Comparison of ENCODE assay signal across 7 mouse cellular contexts in genomic region chr5:142960775-142961271, GRCm38 (mm10). TPM values are rescaled to one million over a fixed set of nuclear protein-coding genes. Genes with fewer than 3 reads are reported as not detected.
DNase-seq lines count a peak whose midpoint lies in the region; ATAC-seq and TF ChIP-seq lines count a peak whose summit lies in the region.

No protein-coding gene starts in this region.

- peak overlapping the region; percentile 96 for H3K9ac ChIP-seq in lung, embryonic 14.5 days
- H3K9ac ChIP-seq in forebrain, postnatal 0 days = peak overlapping the region; percentile 98
- peak overlapping the region; percentile 96 for H3K9ac ChIP-seq in kidney, embryonic 16.5 days (replicated peaks; ENCODE audit: low read length)
- H3K9ac ChIP-seq in midbrain, embryonic 11.5 days (ENCODE audit: low read length) = peak overlapping the region; percentile 98

- WGBS in lung, embryonic 14.5 days = 1% methylated on average over 58 of the region's 59 CpGs
- WGBS in forebrain, postnatal 0 days = 3% methylated on average over 59 of the region's 59 CpGs
- under 1% methylated on average over 59 of the region's 59 CpGs for WGBS in kidney, embryonic 16.5 days
- under 1% methylated on average over 59 of the region's 59 CpGs for WGBS in midbrain, embryonic 11.5 days

- H3K36me3 ChIP-seq in lung, embryonic 14.5 days (ENCODE audit: insufficient read depth) = peaks cover 2% of the 10 kb centered on the region; the same call in 1 of the 2 replicates
- no peaks in the 10 kb centered on the region for H3K36me3 ChIP-seq in forebrain, postnatal 0 days (ENCODE audit: insufficient read depth)
- H3K36me3 ChIP-seq in kidney, embryonic 16.5 days (ENCODE audit: insufficient read depth, low read length) = 0 out of 2 replicates have a peak, but pooled peaks cover under 1% of the 10 kb centered on the region
- H3K36me3 ChIP-seq in midbrain, embryonic 11.5 days (ENCODE audit: control insufficient read depth, insufficient read depth, low read length) = no peaks in the 10 kb centered on the region; the same call in 1 of the 2 replicates

- TF ChIP-seq CTCF in lung, embryonic 14.5 days (IDR thresholded peaks at IDR 0.05; ENCODE audit: low read depth) = no peak
- no peak for TF ChIP-seq CTCF in forebrain, postnatal 0 days (IDR thresholded peaks at IDR 0.05; ENCODE audit: low read depth)

- peak overlapping the region; percentile 99 for H3K27ac ChIP-seq in lung, embryonic 14.5 days (ENCODE audit: low read depth)
- peak overlapping the region; percentile 94 for H3K27ac ChIP-seq in forebrain, postnatal 0 days (ENCODE audit: low read depth, low read length)
- H3K27ac ChIP-seq in kidney, embryonic 16.5 days (ENCODE audit: low read length) = peak overlapping the region; percentile 97
- peak overlapping the region; percentile 98 for H3K27ac ChIP-seq in midbrain, embryonic 11.5 days (ENCODE audit: low read depth, low read length)

- DNase-seq in lung, embryonic 14.5 days = peak; percentile 65
- DNase-seq in lung, adult 18-20 months = no peak
- peak; percentile 50 for DNase-seq in brain, adult 2 months (ENCODE audit: low read depth, low spot score)
- DNase-seq in forebrain, postnatal 0 days = peak; percentile 60
- peak; percentile 92 for DNase-seq in midbrain, embryonic 11.5 days (ENCODE audit: low spot score, missing footprints)
- no peak for DNase-seq in cerebellum, adult 8-10 months

- H3K4me2 ChIP-seq in lung, embryonic 14.5 days = peak overlapping the region; percentile 89
- H3K4me2 ChIP-seq in forebrain, postnatal 0 days (ENCODE audit: low read depth) = peak overlapping the region; percentile 89
- H3K4me2 ChIP-seq in kidney, embryonic 16.5 days (replicated peaks; ENCODE audit: low read depth, low read length) = peak overlapping the region; percentile 83
- peak overlapping the region; percentile 91 for H3K4me2 ChIP-seq in midbrain, embryonic 11.5 days

- H3K4me3 ChIP-seq in lung, embryonic 14.5 days (ENCODE audit: low read depth, low read length) = peak overlapping the region; percentile 69
- peak overlapping the region; percentile 92 for H3K4me3 ChIP-seq in forebrain, postnatal 0 days (ENCODE audit: low read depth, low read length)
- H3K4me3 ChIP-seq in kidney, embryonic 16.5 days (ENCODE audit: low read length) = peak overlapping the region; percentile 86
- peak overlapping the region; percentile 91 for H3K4me3 ChIP-seq in midbrain, embryonic 11.5 days (ENCODE audit: low read depth, low read length)

- H3K27me3 ChIP-seq in lung, embryonic 14.5 days (ENCODE audit: insufficient read depth, low read length) = no peaks in the 10 kb centered on the region
- H3K27me3 ChIP-seq in forebrain, postnatal 0 days (ENCODE audit: insufficient read depth, low read length) = no peaks in the 10 kb centered on the region
- H3K27me3 ChIP-seq in kidney, embryonic 16.5 days (ENCODE audit: insufficient read depth, low read length) = no peaks in the 10 kb centered on the region
- no peaks in the 10 kb centered on the region for H3K27me3 ChIP-seq in midbrain, embryonic 11.5 days (ENCODE audit: control insufficient read depth, insufficient read depth, low read length)

- ATAC-seq in lung, embryonic 14.5 days (ENCODE audit: insufficient read depth) = no peak
- peak; percentile 23 for ATAC-seq in forebrain, postnatal 0 days
- ATAC-seq in kidney, embryonic 16.5 days (ENCODE audit: low FRiP score, low TSS enrichment) = no peak
- no peak for ATAC-seq in midbrain, embryonic 11.5 days (ENCODE audit: low FRiP score)

- H3K9me3 ChIP-seq in lung, embryonic 14.5 days (ENCODE audit: low read depth, low read length) = no peaks in the 10 kb centered on the region
- no peaks in the 10 kb centered on the region for H3K9me3 ChIP-seq in forebrain, postnatal 0 days (ENCODE audit: low read length)
- H3K9me3 ChIP-seq in kidney, embryonic 16.5 days (ENCODE audit: low read length) = no peaks in the 10 kb centered on the region
- no peaks in the 10 kb centered on the region for H3K9me3 ChIP-seq in midbrain, embryonic 11.5 days (ENCODE audit: control insufficient read depth, low read length)

- H3K4me1 ChIP-seq in lung, embryonic 14.5 days (ENCODE audit: insufficient read depth) = peaks cover 8% of the 10 kb centered on the region; the same call in 1 of the 2 replicates
- H3K4me1 ChIP-seq in forebrain, postnatal 0 days (ENCODE audit: insufficient read depth) = peaks cover 15% of the 10 kb centered on the region
- H3K4me1 ChIP-seq in kidney, embryonic 16.5 days (ENCODE audit: insufficient read depth, low read length) = peaks cover 28% of the 10 kb centered on the region
- peaks cover 24% of the 10 kb centered on the region for H3K4me1 ChIP-seq in midbrain, embryonic 11.5 days (ENCODE audit: control insufficient read depth, insufficient read depth, low read length)

RNA-seq across cellular contexts. Expression of gene Fscn1, which starts 0.7 kb away (rescaled TPM):
- 331 and 347 TPM in 2 replicates for polyA plus RNA-seq in lung, embryonic 14.5 days (2014; fragmentation: Nextera tagmentation; extraction: Ambion mirVana)
- 394 and 457 TPM in 2 replicates for total RNA-seq in forebrain, postnatal 0 days (2014; rRNA removed)
- 522 and 558 TPM in 2 replicates for polyA plus RNA-seq in forebrain, postnatal 0 days (2015; fragmentation: Nextera tagmentation; extraction: Ambion mirVana)
- 302 and 349 TPM in 2 replicates for polyA plus RNA-seq in kidney, embryonic 16.5 days (2015; fragmentation: Nextera tagmentation; extraction: Ambion mirVana)
- polyA plus RNA-seq in midbrain, embryonic 11.5 days (2014; fragmentation: Nextera tagmentation; extraction: Ambion mirVana) = 566 and 605 TPM in 2 replicates

RNA-seq across cellular contexts. Expression of gene Actb, which starts 54.3 kb away (rescaled TPM):
- 16,801 and 17,929 TPM in 2 replicates for polyA plus RNA-seq in lung, embryonic 14.5 days (2014; fragmentation: Nextera tagmentation; extraction: Ambion mirVana)
- total RNA-seq in forebrain, postnatal 0 days (2014; rRNA removed) = 5,288 and 5,744 TPM in 2 replicates
- 19,349 and 21,354 TPM in 2 replicates for polyA plus RNA-seq in forebrain, postnatal 0 days (2015; fragmentation: Nextera tagmentation; extraction: Ambion mirVana)
- polyA plus RNA-seq in kidney, embryonic 16.5 days (2015; fragmentation: Nextera tagmentation; extraction: Ambion mirVana) = 12,646 and 13,929 TPM in 2 replicates
- polyA plus RNA-seq in midbrain, embryonic 11.5 days (2014; fragmentation: Nextera tagmentation; extraction: Ambion mirVana) = 14,142 and 15,094 TPM in 2 replicates

Comparison
In these comparisons a context has a peak if more than half of its experiments do, and no peak if none do; other contexts are left out.
1. DNase-seq: peak in lung, embryonic 14.5 days (single experiment), brain, adult 2 months (single experiment), forebrain, postnatal 0 days (single experiment) and midbrain, embryonic 11.5 days (single experiment); none in lung, adult 18-20 months (0 of 2) and cerebellum, adult 8-10 months (single experiment).
2. Peak in every context shown above with its lines, with median percentiles within 50 percentile points of each other: H3K27ac ChIP-seq, H3K4me2 ChIP-seq, H3K4me3 ChIP-seq and H3K9ac ChIP-seq.